Mouse (Mus musculus): ENCODE results near the gene 4930438A08Rik. TPM values are rescaled to one million over a fixed set of nuclear protein-coding genes. Genes with fewer than 3 reads are reported as not detected.

4930438A08Rik gene
- not detected for polyA plus RNA-seq (2012; fragmentation: generic; extraction: Trizol)

GRCm38 (mm10) chr11:58274572-58274971, at the start of gene 4930438A08Rik:
4930438A08Rik (plus strand) TSS chr11:58274799.

GRCm38 (mm10) chr11:58306860-58307308, 32.3 kb downstream of the 4930438A08Rik start, which contains the start of gene Zfp692:
Zfp692 (plus strand) TSS chr11:58307069.

GRCm38 (mm10) chr11:58330276-58331148, 55.9 kb downstream of the 4930438A08Rik start, which contains the start of the genes Zfp672 and Sh3bp5l:
Zfp672 (minus strand) TSS chr11:58330339.
Sh3bp5l (plus strand) TSS chr11:58330724.

Other genes starting within 250 kb of the 4930438A08Rik start
- under 1 TPM in 1 of 2 experiments, not detected in 1; 0.47 TPM for gene Gm12248, start 181.7 kb upstream of the 4930438A08Rik start, polyA plus RNA-seq (2012; fragmentation: generic; extraction: Trizol)
- gene Cnot8, start 170.6 kb upstream of the 4930438A08Rik start, polyA plus RNA-seq (2012; fragmentation: generic; extraction: Trizol) = 10 to 100 TPM; 15.6 to 60.4 TPM
- gene Gemin5, start 106.3 kb upstream of the 4930438A08Rik start, polyA plus RNA-seq (2012; fragmentation: generic; extraction: Trizol) = 10 to 100 TPM; 11.4 to 12.9 TPM
- 10 to 100 TPM; 47.0 to 74.8 TPM for gene Mrpl22, start 103.1 kb upstream of the 4930438A08Rik start, polyA plus RNA-seq (2012; fragmentation: generic; extraction: Trizol)
- 1 to 10 TPM in 1 of 2 experiments, under 1 TPM in 1; 0.16 to 7.9 TPM for gene Igtp, start 75.2 kb upstream of the 4930438A08Rik start, polyA plus RNA-seq (2012; fragmentation: generic; extraction: Trizol)
- 1 to 10 TPM in 1 of 2 experiments, under 1 TPM in 1; 0.04 to 2.9 TPM for gene Irgm2, start 75.2 kb upstream of the 4930438A08Rik start, polyA plus RNA-seq (2012; fragmentation: generic; extraction: Trizol)
- gene Zfp692, start 32.3 kb downstream of the 4930438A08Rik start, polyA plus RNA-seq (2012; fragmentation: generic; extraction: Trizol) = 10 to 100 TPM in 1 of 2 experiments, 1 to 10 TPM in 1; 4.4 to 10.7 TPM
- 10 to 100 TPM; 15.1 to 17.3 TPM for gene Zfp672, start 55.5 kb downstream of the 4930438A08Rik start, polyA plus RNA-seq (2012; fragmentation: generic; extraction: Trizol)
- 10 to 100 TPM; 17.9 to 33.6 TPM for gene Sh3bp5l, start 55.9 kb downstream of the 4930438A08Rik start, polyA plus RNA-seq (2012; fragmentation: generic; extraction: Trizol)
- gene Lypd8, start 104.2 kb downstream of the 4930438A08Rik start, polyA plus RNA-seq (2012; fragmentation: generic; extraction: Trizol) = not detected
- gene 1810065E05Rik, start 146.3 kb downstream of the 4930438A08Rik start, polyA plus RNA-seq (2012; fragmentation: generic; extraction: Trizol) = not detected
- gene Gm12253, start 157.8 kb downstream of the 4930438A08Rik start, polyA plus RNA-seq (2012; fragmentation: generic; extraction: Trizol) = not detected
- not detected for gene Lypd9, start 178.1 kb downstream of the 4930438A08Rik start, polyA plus RNA-seq (2012; fragmentation: generic; extraction: Trizol)
- gene Olfr30, start 187.5 kb downstream of the 4930438A08Rik start, polyA plus RNA-seq (2012; fragmentation: generic; extraction: Trizol) = not detected
- gene Olfr332, start 217.8 kb downstream of the 4930438A08Rik start, polyA plus RNA-seq (2012; fragmentation: generic; extraction: Trizol) = not detected
- not detected for gene Olfr331, start 227.8 kb downstream of the 4930438A08Rik start, polyA plus RNA-seq (2012; fragmentation: generic; extraction: Trizol)